Mouse (Mus musculus): ENCODE data around the gene Ankrd37.

Ankrd37 gene

DNA sequence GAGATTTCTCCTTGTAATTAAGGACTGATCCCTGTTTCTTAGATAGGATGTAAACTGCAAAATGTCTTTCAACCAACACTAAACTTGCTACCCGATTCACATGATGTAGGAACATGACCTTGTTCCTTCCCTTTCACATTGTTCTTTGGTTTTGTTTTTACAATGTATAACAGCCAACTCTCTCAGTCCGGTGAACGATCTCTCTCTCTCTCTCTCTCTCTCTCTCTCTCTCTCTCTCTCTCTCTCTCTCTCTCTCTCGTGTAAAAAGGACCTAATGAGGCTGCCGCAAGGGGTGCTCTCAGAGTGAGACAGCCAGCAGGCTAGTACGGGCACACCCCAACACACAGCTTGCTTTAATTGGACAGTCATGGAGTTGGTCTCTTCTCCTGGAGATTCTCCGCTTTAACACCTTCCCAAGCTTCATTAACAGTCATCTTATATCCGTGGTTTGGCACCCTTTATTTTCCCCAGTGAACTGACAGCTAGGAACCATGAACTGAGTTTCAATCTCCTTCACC lies 31.5 kb downstream of the Ankrd37 start:
- DNase-seq (ENCODE audit: low spot score in 2 of 2) = no peak

DNA sequence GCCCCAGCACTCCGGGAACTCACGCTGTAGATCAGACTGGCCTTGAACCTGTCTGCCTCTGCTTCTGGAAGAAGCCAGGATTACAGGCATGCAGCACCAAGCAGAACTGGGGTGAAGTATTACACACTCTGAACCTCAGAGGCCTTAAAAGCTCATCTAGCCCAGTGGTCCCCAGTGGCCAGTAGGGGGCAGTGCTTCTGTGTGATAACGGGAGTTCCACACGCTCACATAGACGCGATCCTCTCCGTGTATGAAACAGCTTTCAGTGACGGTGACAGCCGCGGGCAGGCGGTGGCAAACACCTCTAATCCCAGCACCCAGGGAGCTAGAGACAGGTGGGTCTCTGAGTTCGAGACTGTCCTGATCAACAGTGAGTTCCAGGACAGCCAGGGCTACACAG lies 34.6 kb downstream of the Ankrd37 start:
- no peak for DNase-seq (ENCODE audit: low spot score in 2 of 2)

DNA sequence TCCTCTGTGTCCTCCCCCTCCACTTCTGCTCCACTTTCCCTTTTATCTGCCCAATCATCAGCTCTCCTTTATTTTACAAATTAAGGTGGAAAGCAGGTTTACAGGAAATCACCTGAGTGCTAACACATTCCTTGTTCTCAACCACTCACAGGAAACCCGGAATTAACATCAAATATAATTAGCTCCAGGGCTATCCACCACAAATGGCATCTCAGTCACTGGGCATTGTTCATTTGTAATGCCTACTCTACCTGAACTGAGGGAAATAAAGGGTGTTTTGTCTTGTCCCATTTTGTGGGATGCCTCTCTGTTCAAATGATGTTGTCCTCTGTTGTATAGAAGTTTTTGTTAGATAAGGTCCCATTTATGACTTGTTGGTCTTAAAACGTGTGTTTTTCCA lies 54.9 kb downstream of the Ankrd37 start:
- DNase-seq (ENCODE audit: low spot score in 2 of 2) = no peak

Data from left cerebral cortex, adult 9 months (tissue).